8 mouse cellular contexts compared by ENCODE assay signal in the genomic region with DNA sequence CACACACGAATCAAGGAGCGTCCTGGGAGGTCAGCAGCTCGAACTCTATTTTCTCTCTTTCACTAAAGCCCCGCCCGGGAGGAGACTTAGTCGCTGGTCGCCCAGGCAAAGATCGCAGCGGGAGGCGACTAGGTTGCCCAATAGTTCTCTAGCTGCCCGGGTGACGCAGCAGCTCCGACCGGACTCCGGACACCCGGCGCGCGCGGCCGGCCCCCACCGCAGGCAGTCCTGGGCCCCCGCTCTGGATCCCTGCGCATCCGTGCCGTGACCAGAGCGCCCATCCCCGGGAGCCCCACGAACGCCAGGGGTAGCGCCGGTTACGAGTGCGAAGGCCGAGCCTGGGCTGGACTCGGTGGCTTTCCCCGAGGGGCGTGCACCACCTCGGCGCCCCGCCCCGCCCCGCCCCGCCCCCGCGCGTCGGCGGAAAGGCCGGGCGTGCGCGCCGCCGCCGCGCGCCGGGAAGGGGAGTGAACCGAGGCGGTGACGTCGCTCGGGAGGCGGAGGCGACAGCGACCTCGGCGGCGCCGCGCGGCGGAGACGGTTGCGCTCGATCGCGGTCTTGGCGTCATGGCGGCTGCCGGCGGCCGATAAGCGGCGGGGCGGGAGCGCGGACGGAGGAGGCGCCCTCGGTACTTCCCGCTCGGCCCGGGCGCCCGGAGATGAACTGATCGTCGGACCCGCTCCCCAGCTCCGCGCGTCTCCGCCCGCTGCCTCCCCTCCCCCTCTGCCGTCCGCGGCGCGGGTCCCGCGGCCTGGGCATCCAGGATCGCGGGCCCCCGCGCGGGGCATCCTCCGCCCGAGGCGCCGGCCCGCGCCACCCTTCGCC. TPM values are rescaled to one million over a fixed set of nuclear protein-coding genes. Genes with fewer than 3 reads are reported as not detected.
DNase-seq lines count a peak whose midpoint lies in the region; ATAC-seq and TF ChIP-seq lines count a peak whose summit lies in the region.

Chd1 (plus strand) TSS at position 493 of the 826 bp plus-strand sequence.

- peaks cover 7% of the 10 kb centered on the region; the same call in 1 of the 2 replicates for H3K79me2 ChIP-seq in liver, adult 2 months (ENCODE audit: control insufficient read depth, insufficient read depth, low read length)
- peaks cover 42% of the 10 kb centered on the region for H3K79me2 ChIP-seq in myocyte (ENCODE audit: control insufficient read depth, insufficient read depth)

- H3ac ChIP-seq in myocyte (ENCODE audit: control insufficient read depth, insufficient read length), result peak within 1 kb of the TSS; percentile 81

- peaks cover 13% of the 10 kb centered on the region for H3K36me3 ChIP-seq in heart, embryonic 10.5 days
- peaks cover 11% of the 10 kb centered on the region for H3K36me3 ChIP-seq in kidney, embryonic 16.5 days (ENCODE audit: insufficient read depth, low read length)
- peaks cover 9% of the 10 kb centered on the region; the same call in 1 of the 2 replicates for H3K36me3 ChIP-seq in liver, adult 2 months (ENCODE audit: control insufficient read depth, insufficient read depth, low read length)
- peaks cover 17% of the 10 kb centered on the region for H3K36me3 ChIP-seq in myocyte (ENCODE audit: control insufficient read depth, insufficient read depth)
- H3K36me3 ChIP-seq in splenic B cell, adult 2 months (ENCODE audit: control insufficient read depth, insufficient read depth, low read length, poor library complexity, severe bottlenecking), result no peaks in the 10 kb centered on the region; the same call in 1 of the 2 replicates

- peak; percentile 66 for TF ChIP-seq POLR2A in liver, adult 2 months (IDR thresholded peaks at IDR 0.05; ENCODE audit: extremely low read depth, insufficient read depth, low read length)
- peak; percentile 92 for TF ChIP-seq POLR2A in myocyte (IDR thresholded peaks at IDR 0.05; ENCODE audit: insufficient read length, low read depth)

- no peaks in the 10 kb centered on the region for H3K27me3 ChIP-seq in heart, embryonic 10.5 days (ENCODE audit: insufficient read depth, poor library complexity, severe bottlenecking)
- H3K27me3 ChIP-seq in kidney, embryonic 16.5 days (ENCODE audit: insufficient read depth, low read length), result no peaks in the 10 kb centered on the region
- no peaks in the 10 kb centered on the region for H3K27me3 ChIP-seq in liver, adult 2 months (ENCODE audit: control insufficient read depth, insufficient read depth, low read length)
- no peaks in the 10 kb centered on the region for H3K27me3 ChIP-seq in myocyte (ENCODE audit: control insufficient read depth, insufficient read depth, insufficient read length)
- H3K27me3 ChIP-seq in splenic B cell, adult 2 months (ENCODE audit: control insufficient read depth, insufficient read depth, low read length, poor library complexity, severe bottlenecking), result no peaks in the 10 kb centered on the region

- under 1% methylated on average over 101 of the region's 124 CpGs for WGBS in heart, embryonic 10.5 days
- under 1% methylated on average over 58 of the region's 124 CpGs for WGBS in kidney, embryonic 16.5 days
- WGBS in liver, adult 2 months, result 1% methylated on average over 118 of the region's 124 CpGs

- H3K27ac ChIP-seq in heart, embryonic 10.5 days, result peak within 1 kb of the TSS; percentile 98
- peak within 1 kb of the TSS; percentile 92 for H3K27ac ChIP-seq in kidney, embryonic 16.5 days (ENCODE audit: low read length)
- H3K27ac ChIP-seq in liver, adult 2 months (replicated peaks; ENCODE audit: insufficient read depth, low read depth, low read length), result peak within 1 kb of the TSS; percentile 98

- ATAC-seq in erythroblast, adult 5-6 weeks (replicated peaks; ENCODE audit: low FRiP score, poor library complexity, severe bottlenecking), result peak; percentile 85
- peak; percentile 96 for ATAC-seq in kidney, embryonic 16.5 days (ENCODE audit: low FRiP score, low TSS enrichment)

- H3K9me3 ChIP-seq in heart, embryonic 10.5 days, result no peaks in the 10 kb centered on the region
- H3K9me3 ChIP-seq in kidney, embryonic 16.5 days (ENCODE audit: low read length), result no peaks in the 10 kb centered on the region

- TF ChIP-seq CTCF in liver, adult 2 months (IDR thresholded peaks at IDR 0.05; ENCODE audit: low read depth, low read length), result 0 out of 2 replicates have a peak, but pooled peaks have one; percentile 2

- peak within 1 kb of the TSS; percentile 84 for H3K4me2 ChIP-seq in kidney, embryonic 16.5 days (replicated peaks; ENCODE audit: low read depth, low read length)
- H3K4me2 ChIP-seq in myocyte (ENCODE audit: low read depth), result peak within 1 kb of the TSS; percentile 83

- H3K4me3 ChIP-seq in heart, embryonic 10.5 days, result peak within 1 kb of the TSS; percentile 93
- peak within 1 kb of the TSS; percentile 90 for H3K4me3 ChIP-seq in kidney, embryonic 16.5 days (ENCODE audit: low read length)
- H3K4me3 ChIP-seq in liver, adult 2 months (ENCODE audit: insufficient read depth, low read depth, low read length), result peak within 1 kb of the TSS; percentile 84
- H3K4me3 ChIP-seq in myocyte, result peak within 1 kb of the TSS; percentile 85

- peak; percentile 87 to 89 for DNase-seq in B cell, adult 2 months
- DNase-seq in brain, adult 2 months (ENCODE audit: low read depth, low spot score), result peak; percentile 95
- peak; percentile 94 for DNase-seq in heart, embryonic 10.5 days (ENCODE audit: low spot score)
- DNase-seq in liver, adult 2 months (ENCODE audit: extremely low read depth, low read depth, low spot score), result peak; percentile 90
- DNase-seq in splenic B cell, adult 2 months (ENCODE audit: low read depth, low spot score), result peak; percentile 94

- H3K9ac ChIP-seq in kidney, embryonic 16.5 days (replicated peaks; ENCODE audit: low read length), result peak within 1 kb of the TSS; percentile 96
- peak within 1 kb of the TSS; percentile 98 for H3K9ac ChIP-seq in liver, adult 2 months (ENCODE audit: low read depth, low read length)

- peaks cover 4% of the 10 kb centered on the region; the same call in 1 of the 2 replicates for H3K4me1 ChIP-seq in heart, embryonic 10.5 days
- H3K4me1 ChIP-seq in kidney, embryonic 16.5 days (ENCODE audit: insufficient read depth, low read length), result peaks cover 13% of the 10 kb centered on the region
- H3K4me1 ChIP-seq in liver, adult 2 months (ENCODE audit: control insufficient read depth, insufficient read depth, low read length), result peaks cover 6% of the 10 kb centered on the region

TF ChIP-seq in myocyte, 11 proteins besides CTCF, POLR2A, EP300 and RAD21:
- no peak for TF ChIP-seq TCF12 (IDR thresholded peaks at IDR 0.05; ENCODE audit: insufficient read depth, poor library complexity, severe bottlenecking)
- TF ChIP-seq MYOD1 (IDR thresholded peaks at IDR 0.05; ENCODE audit: control insufficient read depth in 1 of 3, insufficient read length in 2 of 3, low read depth in 2 of 3), result peak in 1 of 3 experiments; percentile 3
- peak; percentile 92 for TF ChIP-seq POLR2AphosphoS2 (IDR thresholded peaks at IDR 0.05; ENCODE audit: insufficient read length, low read depth)
- no peak for TF ChIP-seq E2F4 (IDR thresholded peaks at IDR 0.05; ENCODE audit: insufficient read depth)
- 0 out of 2 replicates have a peak, but pooled peaks have one; percentile 32 for TF ChIP-seq CEBPB (IDR thresholded peaks at IDR 0.05; ENCODE audit: insufficient read depth, poor library complexity, severe bottlenecking)
- TF ChIP-seq MAX (IDR thresholded peaks at IDR 0.05; ENCODE audit: low read depth), result no peak
- no peak for TF ChIP-seq REST (IDR thresholded peaks at IDR 0.05; ENCODE audit: insufficient read depth, insufficient read length)
- no peak for TF ChIP-seq MYOG (IDR thresholded peaks at IDR 0.05; ENCODE audit: control insufficient read depth in 1 of 3, insufficient read depth in 1 of 3, insufficient read length in 2 of 3, low read depth in 2 of 3)
- no peak for TF ChIP-seq USF1 (IDR thresholded peaks at IDR 0.05; ENCODE audit: low read depth)
- TF ChIP-seq TCF3 (IDR thresholded peaks at IDR 0.05; ENCODE audit: insufficient read length, low read depth), result no peak
- TF ChIP-seq SRF (IDR thresholded peaks at IDR 0.05; ENCODE audit: control insufficient read depth, insufficient read length, low read depth), result no peak
TF ChIP-seq in myocyte: peak in this region for 3.

RNA-seq across cellular contexts. Expression of gene Chd1, which starts in this region (rescaled TPM):
- total RNA-seq in erythroblast, adult 5-6 weeks (2015; ENCODE audit: low replicate concordance), result 20.3 and 21.9 TPM in 2 replicates
- 32.1 and 32.9 TPM in 2 replicates for total RNA-seq in erythroblast, adult 5-6 weeks (2017; ENCODE audit: low replicate concordance)
- 18.3 and 33.0 TPM in 2 replicates for polyA plus RNA-seq in heart, embryonic 10.5 days (2016; fragmentation: Nextera tagmentation; extraction: Ambion mirVana)
- polyA plus RNA-seq in kidney, embryonic 16.5 days (2015; fragmentation: Nextera tagmentation; extraction: Ambion mirVana), result 19.4 and 23.5 TPM in 2 replicates
- total RNA-seq in liver, adult 2 months (2014; rRNA removed), result 17.2 TPM in 2 replicates
- 2.5 and 2.7 TPM in 2 replicates for polyA plus RNA-seq in liver, adult 2 months (2012; rRNA removed)
- 4.6 TPM for polyA plus RNA-seq in myocyte (2012; fragmentation: generic; extraction: Trizol)

Comparison
In these comparisons a context has a peak if more than half of its experiments do, and no peak if none do; other contexts are left out.
1. Peak in every context shown above with its lines: DNase-seq, ATAC-seq, H3K4me3 ChIP-seq and H3K27ac ChIP-seq.